In the genomic region with DNA sequence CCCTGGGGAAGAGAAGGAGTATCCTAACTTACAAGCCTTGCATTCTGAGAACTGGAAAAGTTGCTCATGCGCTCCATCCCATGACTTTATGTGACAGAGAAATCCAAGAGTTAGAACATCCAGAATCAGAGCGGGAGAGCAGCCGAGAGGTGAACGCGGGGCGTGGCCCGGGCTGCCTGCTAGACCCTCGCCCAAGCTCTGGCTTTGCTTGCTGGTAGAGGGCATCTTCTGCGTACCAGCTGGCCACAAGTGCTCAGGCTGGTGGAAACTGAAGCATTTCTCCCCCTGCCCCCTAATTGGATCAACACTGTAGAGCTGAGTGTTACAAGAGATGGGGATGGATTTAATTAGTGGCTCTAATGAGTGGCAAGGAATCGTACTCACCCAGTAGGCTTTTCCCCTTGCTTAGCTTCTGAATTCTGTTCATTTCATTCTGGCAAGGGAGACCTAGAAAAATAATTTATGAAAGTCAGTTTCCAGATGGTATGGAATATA, we compare ENCODE assay signal across 14 mouse cellular contexts.
"Had no signal": no experiment of that assay in that cellular context is flagged by ENCODE, and none has a peak within 500 bp of the region (broad histone marks: within the 10 kb centered on the region; RNA-seq: fewer than 3 reads in every experiment).

No protein-coding gene starts in this region.

- H3K36me3 ChIP-seq: liver, embryonic 13.5 days; midbrain, embryonic 13.5 days had no signal

- H3K4me2 ChIP-seq: liver, embryonic 13.5 days; midbrain, embryonic 13.5 days had no signal

- H3K9ac ChIP-seq: liver, embryonic 13.5 days; midbrain, embryonic 13.5 days had no signal

- DNase-seq: kidney, adult 2 months; kidney, postnatal 36 days; layer of hippocampus, postnatal 36 days; liver, embryonic 13.5 days; lung, adult 2 months; lung, postnatal 14 days; thymus, adult 18-20 months; thymus, postnatal 14 days; thymus, postnatal 4 days had no signal

- H3K27ac ChIP-seq: kidney, postnatal 0 days; liver, embryonic 13.5 days; macrophage; midbrain, embryonic 13.5 days had no signal

- H3K4me1 ChIP-seq: liver, embryonic 13.5 days had no signal

- H3K4me3 ChIP-seq: liver, embryonic 13.5 days; midbrain, embryonic 13.5 days had no signal

- H3K27me3 ChIP-seq: liver, embryonic 13.5 days; midbrain, embryonic 13.5 days had no signal

- H3K9me3 ChIP-seq: midbrain, embryonic 13.5 days had no signal

- ATAC-seq: intestine, postnatal 0 days; midbrain, embryonic 13.5 days; midbrain, embryonic 16.5 days had no signal
